Mouse (Mus musculus): Measurements from ENCODE around the gene Orai1. TPM values are rescaled to one million over a fixed set of nuclear protein-coding genes. Genes with fewer than 3 reads are reported as not detected.

The Orai1 gene
- polyA plus RNA-seq, 1 experiment from 2014 or later: 12.7 TPM

DNA sequence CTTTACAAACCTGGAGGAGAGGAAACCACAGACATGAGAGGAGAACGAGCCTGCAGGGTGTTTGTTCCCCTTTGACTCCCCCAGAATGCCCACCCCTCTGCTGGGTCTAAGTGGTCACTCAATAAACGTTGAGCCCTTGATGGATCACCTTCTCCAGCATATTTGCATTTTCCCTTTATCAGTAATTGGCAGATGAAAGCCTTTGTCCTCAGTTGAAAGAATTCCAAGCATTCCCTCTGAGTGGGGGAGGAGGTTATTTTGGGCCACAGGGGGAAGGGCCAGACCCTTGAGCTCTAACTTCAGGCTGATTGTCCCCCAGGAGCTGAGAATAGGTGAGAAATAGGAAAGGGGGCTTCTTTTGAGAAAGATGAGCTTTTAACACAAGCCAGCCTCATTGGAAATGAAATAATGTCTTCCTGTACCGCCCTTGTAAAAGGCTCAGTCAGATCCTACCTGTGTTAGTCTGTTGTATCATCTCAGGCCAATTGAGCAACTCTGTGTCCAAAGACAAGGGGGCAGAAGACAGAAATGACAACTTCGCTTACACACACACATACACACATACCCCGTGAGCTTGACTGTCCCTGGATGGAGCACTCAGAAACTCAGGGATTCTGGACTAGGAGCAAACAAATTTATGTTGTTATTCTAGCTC, 23.4 kb upstream of the Orai1 start:
- Histone ChIP-seq H3K27me3 (ENCODE audit: control insufficient read depth, insufficient read depth, low read length) (no peaks in the 10 kb centered on the region), H3K4me3 (ENCODE audit: low read depth, low read length) (0 out of 2 replicates have a peak overlapping the region, but pooled peaks have one; percentile 70), H3K4me2 (replicated peaks; ENCODE audit: low read depth, low read length) (peak overlapping the region; percentile 92; the same call in 1 of the 2 replicates), H3K9ac (ENCODE audit: low read depth, low read length) (peak overlapping the region; percentile 44; the same call in 1 of the 2 replicates), H3K36me3 (ENCODE audit: control insufficient read depth, insufficient read depth, low read length) (no peaks in the 10 kb centered on the region), H3K27ac (ENCODE audit: low read depth, low read length) (peak overlapping the region; percentile 91; the same call in 1 of the 2 replicates), H3K9me3 (ENCODE audit: control insufficient read depth, low read length) (no peaks in the 10 kb centered on the region), H3K4me1 (replicated peaks; ENCODE audit: control insufficient read depth, insufficient read depth, low read length) (peaks cover 19% of the 10 kb centered on the region)
- DNase-seq (ENCODE audit: low spot score) (peak; percentile 29), ATAC-seq (ENCODE audit: low FRiP score) (no peak)
- WGBS: 13% methylated on average over 5 of the region's 5 CpGs

GRCm38 (mm10) chr5:122993811-122994210, 21.1 kb upstream of the Orai1 start:
- Histone ChIP-seq H3K27ac (ENCODE audit: low read depth, low read length) (no peak overlapping the region), H3K4me2 (replicated peaks; ENCODE audit: low read depth, low read length) (no peak overlapping the region), H3K4me3 (ENCODE audit: low read depth, low read length) (no peak overlapping the region), H3K9me3 (ENCODE audit: control insufficient read depth, low read length) (no peaks in the 10 kb centered on the region), H3K4me1 (replicated peaks; ENCODE audit: control insufficient read depth, insufficient read depth, low read length) (peaks cover 13% of the 10 kb centered on the region), H3K36me3 (ENCODE audit: control insufficient read depth, insufficient read depth, low read length) (no peaks in the 10 kb centered on the region), H3K27me3 (ENCODE audit: control insufficient read depth, insufficient read depth, low read length) (no peaks in the 10 kb centered on the region), H3K9ac (ENCODE audit: low read depth, low read length) (no peak overlapping the region)
- 36% methylated on average over 2 of the region's 2 CpGs for WGBS
- ATAC-seq (ENCODE audit: low FRiP score) (no peak), DNase-seq (ENCODE audit: low spot score) (no peak)

DNA sequence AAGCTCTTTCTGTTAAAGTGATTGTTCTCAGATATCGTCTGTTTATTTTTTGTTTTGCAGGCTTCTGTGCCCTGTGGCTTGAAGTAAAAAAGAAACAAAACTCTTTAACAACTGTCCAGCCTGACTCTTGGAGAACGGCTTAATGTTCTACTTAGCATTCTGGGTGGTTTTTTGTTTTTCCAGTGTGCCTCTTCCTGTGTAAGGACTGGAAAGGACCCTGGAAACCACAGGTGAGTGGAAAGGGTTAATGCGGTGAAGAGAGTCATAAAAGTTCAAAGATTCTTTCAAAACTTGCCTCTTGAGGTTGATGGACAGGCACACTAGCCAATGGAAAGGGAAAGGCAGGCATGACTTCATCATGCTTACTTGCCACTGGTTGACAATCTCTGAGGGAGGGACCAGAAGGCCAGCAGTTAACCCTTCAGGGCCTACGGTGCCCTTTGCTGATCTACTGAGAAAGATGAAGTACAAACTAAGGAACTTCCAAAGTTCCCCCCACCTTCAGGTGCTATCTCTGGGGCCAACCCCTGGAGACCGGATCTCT, 20.5 kb upstream of the Orai1 start:
- Histone ChIP-seq H3K27me3 (ENCODE audit: control insufficient read depth, insufficient read depth, low read length) (no peaks in the 10 kb centered on the region), H3K27ac (ENCODE audit: low read depth, low read length) (peak overlapping the region; percentile 3; the same call in 1 of the 2 replicates), H3K4me1 (replicated peaks; ENCODE audit: control insufficient read depth, insufficient read depth, low read length) (peaks cover 13% of the 10 kb centered on the region), H3K9ac (ENCODE audit: low read depth, low read length) (no peak overlapping the region), H3K4me2 (replicated peaks; ENCODE audit: low read depth, low read length) (no peak overlapping the region), H3K36me3 (ENCODE audit: control insufficient read depth, insufficient read depth, low read length) (no peaks in the 10 kb centered on the region), H3K9me3 (ENCODE audit: control insufficient read depth, low read length) (no peaks in the 10 kb centered on the region), H3K4me3 (ENCODE audit: low read depth, low read length) (no peak overlapping the region)
- ATAC-seq (ENCODE audit: low FRiP score) (peak; percentile 88), DNase-seq (ENCODE audit: low spot score) (peak; percentile 94)
- 11% methylated on average over 5 of the region's 5 CpGs for WGBS

GRCm38 (mm10) chr5:122994910-122995309, 20.0 kb upstream of the Orai1 start:
- DNase-seq (ENCODE audit: low spot score) (no peak), ATAC-seq (ENCODE audit: low FRiP score) (0 out of 2 replicates have a peak, but pooled peaks have one; percentile 10)
- no peak overlapping the region for H3K4me2 ChIP-seq (replicated peaks; ENCODE audit: low read depth, low read length)
- 0% methylated on average over 1 of the region's 1 CpGs for WGBS
- H3K9ac ChIP-seq (ENCODE audit: low read depth, low read length): no peak overlapping the region
- no peaks in the 10 kb centered on the region for H3K9me3 ChIP-seq (ENCODE audit: control insufficient read depth, low read length)
- no peak overlapping the region for H3K4me3 ChIP-seq (ENCODE audit: low read depth, low read length)
- peaks cover 13% of the 10 kb centered on the region for H3K4me1 ChIP-seq (replicated peaks; ENCODE audit: control insufficient read depth, insufficient read depth, low read length)
- H3K27ac ChIP-seq (ENCODE audit: low read depth, low read length): 0 out of 2 replicates have a peak overlapping the region, but pooled peaks have one; percentile 3
- no peaks in the 10 kb centered on the region for H3K36me3 ChIP-seq (ENCODE audit: control insufficient read depth, insufficient read depth, low read length)
- no peaks in the 10 kb centered on the region for H3K27me3 ChIP-seq (ENCODE audit: control insufficient read depth, insufficient read depth, low read length)

DNA sequence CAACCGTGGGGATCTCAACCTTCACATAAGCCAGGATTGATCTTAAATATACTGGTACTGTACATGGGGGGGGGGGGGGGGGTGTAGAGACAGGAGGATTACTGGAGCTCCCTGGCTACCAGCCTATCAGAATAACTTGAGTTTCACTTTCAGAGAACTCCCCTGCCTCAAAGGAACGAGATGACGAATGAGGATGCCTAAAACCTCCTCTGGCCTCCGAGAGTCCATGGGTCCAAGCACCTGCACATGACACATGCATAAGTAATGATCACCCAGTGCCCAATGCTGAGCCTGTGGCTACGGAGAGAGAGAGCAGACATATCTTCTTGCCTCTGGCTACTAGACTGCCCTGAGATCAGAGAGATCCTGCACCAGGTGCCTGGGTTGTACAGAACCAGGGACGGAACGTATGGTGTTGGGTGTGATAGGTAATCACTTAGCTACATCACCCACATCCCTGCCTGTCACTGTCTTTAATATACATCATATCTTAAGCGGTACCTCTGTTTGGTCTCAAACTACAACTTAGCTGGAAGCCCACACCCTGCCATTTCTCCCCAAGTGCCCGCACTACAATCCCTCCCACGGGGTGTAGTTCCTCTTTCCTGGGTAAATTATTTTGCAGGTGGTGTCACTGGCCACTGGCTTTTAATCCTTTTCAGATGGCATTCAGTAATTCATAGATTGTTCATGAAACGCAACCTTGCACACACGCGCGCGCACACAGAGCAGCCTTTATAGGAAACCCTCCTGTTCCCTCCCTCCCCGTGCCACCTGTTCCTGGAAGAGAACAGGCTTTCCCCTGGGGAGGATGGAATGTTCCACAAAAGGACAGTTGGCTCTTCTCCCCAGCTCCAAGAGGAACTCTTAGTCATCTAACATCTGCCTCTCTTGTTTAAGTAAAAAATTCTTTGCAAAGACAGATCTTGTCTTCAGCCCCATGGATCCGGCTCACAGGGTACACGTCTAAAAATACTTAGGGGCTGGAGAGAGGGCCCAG, 17.4 kb upstream of the Orai1 start:
- H3K4me3 ChIP-seq (ENCODE audit: low read depth, low read length): no peak overlapping the region

GRCm38 (mm10) chr5:123000901-123001300, 14.0 kb upstream of the Orai1 start:
- Histone ChIP-seq H3K27me3 (ENCODE audit: control insufficient read depth, insufficient read depth, low read length) (no peaks in the 10 kb centered on the region), H3K9me3 (ENCODE audit: control insufficient read depth, low read length) (no peaks in the 10 kb centered on the region), H3K36me3 (ENCODE audit: control insufficient read depth, insufficient read depth, low read length) (no peaks in the 10 kb centered on the region), H3K27ac (ENCODE audit: low read depth, low read length) (no peak overlapping the region), H3K4me3 (ENCODE audit: low read depth, low read length) (no peak overlapping the region), H3K4me2 (replicated peaks; ENCODE audit: low read depth, low read length) (no peak overlapping the region), H3K9ac (ENCODE audit: low read depth, low read length) (no peak overlapping the region), H3K4me1 (replicated peaks; ENCODE audit: control insufficient read depth, insufficient read depth, low read length) (no peaks in the 10 kb centered on the region)
- DNase-seq (ENCODE audit: low spot score) (no peak), ATAC-seq (ENCODE audit: low FRiP score) (no peak)
- WGBS: 74% methylated on average over 1 of the region's 1 CpGs

More for the DNA sequence above, 17.4 kb upstream of the Orai1 start:
- Histone ChIP-seq H3K36me3 (ENCODE audit: control insufficient read depth, insufficient read depth, low read length) (no peaks in the 10 kb centered on the region), H3K9ac (ENCODE audit: low read depth, low read length) (no peak overlapping the region), H3K27me3 (ENCODE audit: control insufficient read depth, insufficient read depth, low read length) (no peaks in the 10 kb centered on the region), H3K9me3 (ENCODE audit: control insufficient read depth, low read length) (no peaks in the 10 kb centered on the region), H3K4me2 (replicated peaks; ENCODE audit: low read depth, low read length) (no peak overlapping the region), H3K27ac (ENCODE audit: low read depth, low read length) (no peak overlapping the region), H3K4me1 (replicated peaks; ENCODE audit: control insufficient read depth, insufficient read depth, low read length) (no peaks in the 10 kb centered on the region)
- 88% methylated on average over 18 of the region's 18 CpGs for WGBS
- ATAC-seq (ENCODE audit: low FRiP score): no peak
- no peak for DNase-seq (ENCODE audit: low spot score)

- DNase-seq (ENCODE audit: low spot score) (no peak), ATAC-seq (ENCODE audit: low FRiP score) (no peak)
- no peaks in the 10 kb centered on the region for H3K4me1 ChIP-seq (replicated peaks; ENCODE audit: control insufficient read depth, insufficient read depth, low read length)
- no peaks in the 10 kb centered on the region for H3K9me3 ChIP-seq (ENCODE audit: control insufficient read depth, low read length)
- no peak overlapping the region for H3K4me2 ChIP-seq (replicated peaks; ENCODE audit: low read depth, low read length)
- no peaks in the 10 kb centered on the region for H3K27me3 ChIP-seq (ENCODE audit: control insufficient read depth, insufficient read depth, low read length)
- no peak overlapping the region for H3K9ac ChIP-seq (ENCODE audit: low read depth, low read length)
- no peak overlapping the region for H3K4me3 ChIP-seq (ENCODE audit: low read depth, low read length)
- WGBS: 74% methylated on average over 19 of the region's 19 CpGs
- H3K27ac ChIP-seq (ENCODE audit: low read depth, low read length): no peak overlapping the region
- H3K36me3 ChIP-seq (ENCODE audit: control insufficient read depth, insufficient read depth, low read length): no peaks in the 10 kb centered on the region
These were observed 8.9 kb upstream of the Orai1 start for GRCm38 (mm10) chr5:123005716-123006592.
